Mouse (Mus musculus) adrenal gland, adult 2 months (tissue): ENCODE results near the gene Ankrd36. TPM values are rescaled to one million over a fixed set of nuclear protein-coding genes. Genes with fewer than 3 reads are reported as not detected.
"Not testable (repeated sequence)": the region's sequence is repeated elsewhere in the genome, so short reads cannot be mapped to it uniquely, and the experiment has no call there.

ENCODE experiments used
- DNase-seq: peaks from one replicate; pipeline ENCODE4 v3.0.0; 2021
- polyA plus RNA-seq: library from polyadenylated mRNA; depleted of rRNA; stranded (reverse); fragments of >200 nt; gene quantifications from 2 replicates; pipeline ENCODE4 v1.2.3, GENCODE M21; 2012
- total RNA-seq, 2 experiments: library from RNA; stranded (reverse); gene quantifications; 2 replicates each; pipeline ENCODE4 v1.2.3; 2021

Ankrd36 gene
- total and polyA plus RNA-seq, 3 experiments: not detected

GRCm38 (mm10) chr11:5545457-5545856 is 24.0 kb upstream of the Ankrd36 start:
- DNase-seq: peak; percentile 39

DNA sequence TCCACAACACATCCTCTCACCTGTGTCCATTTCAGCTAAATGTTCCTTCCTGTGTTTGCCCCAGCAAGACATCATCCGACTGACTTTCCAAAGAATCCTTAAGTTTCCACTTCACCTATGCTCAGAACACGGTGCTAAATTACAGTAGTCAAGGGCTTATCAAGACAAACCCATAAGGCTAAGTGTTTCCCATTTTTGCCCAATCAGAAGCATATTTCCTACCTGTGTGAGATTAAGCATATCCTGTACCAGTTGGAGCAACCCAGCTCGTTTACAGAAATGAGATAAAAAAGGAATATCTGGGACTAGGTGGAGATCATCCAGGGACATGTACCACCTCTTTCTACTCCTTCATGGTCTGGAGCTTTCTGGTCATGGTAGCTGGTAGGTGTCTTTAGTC is 22.8 kb upstream of the Ankrd36 start:
- DNase-seq: no peak

GRCm38 (mm10) chr11:5551430-5551829 is 18.1 kb upstream of the Ankrd36 start:
- peak; percentile 39 for DNase-seq

DNA sequence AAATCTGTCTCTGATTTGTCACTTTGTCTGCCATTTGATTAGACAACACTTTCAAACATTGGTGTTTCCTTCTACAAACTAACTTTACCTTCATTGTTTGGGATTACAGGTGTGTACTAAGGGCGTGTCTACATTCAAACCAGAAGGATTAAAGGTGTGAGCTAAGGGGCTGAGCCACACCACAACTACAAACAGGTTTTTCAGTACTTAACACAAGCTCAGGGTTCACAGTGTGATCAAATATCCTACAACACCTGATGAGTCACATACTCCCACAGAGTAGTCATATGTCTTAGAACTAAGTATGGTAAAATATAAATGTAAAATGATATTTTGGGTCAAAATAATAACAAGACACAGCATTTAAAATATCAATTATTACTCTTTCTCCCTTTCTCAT is 17.6 kb upstream of the Ankrd36 start:
- no peak for DNase-seq

DNA sequence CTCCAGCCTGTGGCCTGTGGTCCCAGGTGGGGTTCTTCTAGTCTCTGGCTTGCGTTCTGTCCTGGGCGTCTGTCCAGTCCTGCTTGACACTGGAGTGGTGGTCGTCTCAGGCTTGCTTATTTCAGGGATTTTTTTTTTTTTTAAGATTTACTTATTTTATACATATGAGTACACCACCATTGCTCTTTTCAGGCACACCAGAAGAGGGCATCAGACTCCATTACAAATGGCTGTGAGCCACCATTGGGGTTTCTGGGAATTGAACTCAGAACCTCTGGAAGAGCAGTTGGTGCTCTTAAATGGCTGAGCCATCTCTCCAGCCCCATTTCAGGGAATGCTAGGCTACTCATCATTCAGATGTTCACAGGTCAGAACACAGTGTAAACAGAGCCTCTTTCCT is 9.2 kb upstream of the Ankrd36 start:
- no peak for DNase-seq

DNA sequence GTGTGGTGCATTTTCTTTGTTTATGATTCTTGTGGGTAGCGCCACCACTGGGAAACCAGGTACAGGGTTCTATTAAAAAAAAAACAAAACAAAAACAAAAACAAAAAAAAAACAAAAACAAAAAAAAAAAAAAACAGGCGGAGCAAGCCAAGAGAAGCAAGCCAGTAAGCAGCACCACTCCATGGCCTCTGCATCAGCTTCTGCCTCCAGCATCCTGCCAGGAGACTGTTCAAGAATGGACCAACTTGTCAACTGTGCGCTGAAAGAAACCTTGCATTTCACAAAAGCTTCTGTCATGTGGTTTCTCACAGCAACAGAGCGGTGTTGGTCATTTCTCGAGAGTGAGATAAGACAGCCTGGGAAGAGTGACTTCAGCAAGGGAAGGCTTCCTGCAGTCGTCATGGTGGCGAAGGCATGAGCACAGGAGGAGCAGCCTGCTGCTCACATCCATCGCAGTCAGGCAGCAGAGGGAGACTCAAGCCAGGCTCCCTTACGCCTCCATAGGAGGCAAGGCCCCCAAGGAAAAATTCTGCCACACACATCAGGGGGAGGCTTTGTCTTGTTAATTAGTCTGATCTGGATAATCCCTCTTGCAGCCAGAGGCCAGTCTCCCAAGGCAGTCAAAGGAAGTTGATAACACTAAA is 6.7 kb upstream of the Ankrd36 start:
- DNase-seq: no peak

GRCm38 (mm10) chr11:5563898-5564297 is 5.6 kb upstream of the Ankrd36 start:
- no peak for DNase-seq

DNA sequence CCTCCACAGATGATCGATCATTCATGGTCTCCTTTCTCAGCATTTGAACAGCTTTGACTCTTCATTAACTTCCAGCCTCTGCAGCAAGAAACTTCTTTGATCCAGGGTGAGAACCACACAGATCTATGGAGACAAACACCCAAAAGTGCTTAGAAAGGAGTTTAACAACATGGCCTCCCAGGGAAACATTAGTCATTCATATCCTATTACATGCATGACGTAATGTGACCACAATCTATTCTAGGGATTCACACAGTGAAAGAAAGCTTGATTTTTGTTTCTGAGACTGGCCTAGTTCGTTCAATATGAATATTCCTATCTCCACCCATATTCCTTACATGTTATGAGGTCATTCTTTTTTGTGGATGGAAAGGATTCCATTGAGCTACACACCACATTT is 3.9 kb upstream of the Ankrd36 start:
- no peak for DNase-seq

DNA sequence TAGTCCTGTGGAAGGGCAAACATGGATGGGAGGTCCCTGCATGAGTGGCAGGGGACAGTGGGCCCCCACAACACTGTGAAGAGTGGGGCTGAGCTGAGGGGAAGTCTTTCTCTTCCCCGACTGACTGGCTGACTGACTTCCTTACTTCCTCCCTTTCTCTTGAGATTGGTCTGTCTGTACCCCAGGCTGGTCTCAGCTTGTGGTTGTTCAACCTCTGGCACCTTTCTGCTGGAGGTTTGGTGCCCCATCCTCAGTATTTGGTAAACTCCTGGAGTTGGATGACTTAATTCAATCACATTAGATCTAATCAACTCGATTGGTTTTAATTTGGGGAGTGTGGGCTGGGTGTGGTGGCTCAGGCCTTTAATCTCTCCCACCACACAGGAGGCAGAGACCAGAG is 3.0 kb upstream of the Ankrd36 start:
- no peak for DNase-seq

DNA sequence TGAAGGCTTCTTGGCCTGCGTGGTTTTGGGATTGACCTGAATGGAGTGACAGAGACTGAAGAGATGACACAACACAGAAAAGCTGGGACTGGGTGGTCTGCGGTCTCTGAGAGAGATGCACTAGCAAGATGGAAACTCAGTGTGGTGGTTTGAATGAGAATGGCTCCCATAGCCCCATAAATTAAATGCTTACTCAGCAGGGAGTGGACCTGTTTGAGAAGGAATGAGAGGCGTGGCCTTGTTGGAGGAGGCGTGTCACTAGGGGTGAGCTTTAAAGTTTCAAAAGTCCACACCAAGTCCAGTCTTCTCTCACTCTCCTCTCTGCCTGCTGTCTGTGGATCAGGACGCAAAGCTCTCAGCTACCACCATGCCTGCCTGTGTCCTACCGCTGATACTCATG is 1.8 kb upstream of the Ankrd36 start:
- DNase-seq: no peak

- no peak for DNase-seq
Observed at GRCm38 (mm10) chr11:5568082-5568481, 1.4 kb upstream of the Ankrd36 start.

DNA sequence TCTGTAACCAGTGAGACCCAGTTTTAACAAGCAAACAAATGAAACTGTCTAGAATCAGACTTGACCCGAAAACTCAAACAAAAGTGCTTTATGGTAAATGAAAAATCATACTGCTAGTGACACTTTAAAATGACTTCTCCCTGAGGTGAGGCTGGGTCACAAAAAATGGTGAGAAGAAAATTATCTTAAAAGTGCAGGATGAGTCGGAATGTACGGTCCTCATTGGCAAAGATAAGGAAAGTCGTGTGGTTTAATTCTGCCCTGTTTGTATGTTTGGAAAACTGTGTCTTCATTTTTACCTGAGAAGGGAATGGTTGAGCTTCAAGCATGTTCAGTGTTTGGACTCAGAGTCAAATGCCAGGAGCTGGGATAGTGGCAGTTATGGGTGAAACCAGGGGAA is 2.4 kb downstream of the Ankrd36 start:
- DNase-seq: no peak

- DNase-seq: no peak
Observed at GRCm38 (mm10) chr11:5573821-5574220, 4.3 kb downstream of the Ankrd36 start.

GRCm38 (mm10) chr11:5575046-5575445 is 5.6 kb downstream of the Ankrd36 start:
- no peak for DNase-seq

GRCm38 (mm10) chr11:5592336-5592735 is 22.9 kb downstream of the Ankrd36 start:
- peak; percentile 75 for DNase-seq

- no peak for DNase-seq
Observed at GRCm38 (mm10) chr11:5595381-5595791, 25.9 kb downstream of the Ankrd36 start.

DNA sequence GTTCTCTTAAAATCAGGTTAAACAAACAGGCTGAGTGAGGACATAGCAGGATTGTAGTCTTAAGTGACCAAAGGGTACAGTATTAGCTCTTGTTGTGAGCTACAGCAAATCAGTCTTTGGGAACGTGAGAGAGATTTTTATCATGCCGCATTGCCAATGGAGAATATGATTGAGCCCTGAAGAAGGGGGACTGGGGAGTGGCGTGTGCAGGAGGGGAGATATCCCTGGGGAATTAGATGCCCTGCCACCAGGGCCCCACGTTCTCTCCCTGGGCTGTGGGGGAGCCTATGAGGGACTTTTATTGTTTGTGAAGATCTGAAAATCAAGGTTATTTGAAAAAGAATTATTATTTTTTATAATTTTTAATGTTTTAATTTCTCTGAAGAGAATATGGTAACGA is 26.3 kb downstream of the Ankrd36 start:
- no peak for DNase-seq

GRCm38 (mm10) chr11:5596756-5597155 is 27.3 kb downstream of the Ankrd36 start:
- no peak for DNase-seq

GRCm38 (mm10) chr11:5605421-5605820 is 35.9 kb downstream of the Ankrd36 start:
- no peak for DNase-seq

- not testable (repeated sequence) for DNase-seq
Observed at GRCm38 (mm10) chr11:5611918-5612317, 42.4 kb downstream of the Ankrd36 start.

DNA sequence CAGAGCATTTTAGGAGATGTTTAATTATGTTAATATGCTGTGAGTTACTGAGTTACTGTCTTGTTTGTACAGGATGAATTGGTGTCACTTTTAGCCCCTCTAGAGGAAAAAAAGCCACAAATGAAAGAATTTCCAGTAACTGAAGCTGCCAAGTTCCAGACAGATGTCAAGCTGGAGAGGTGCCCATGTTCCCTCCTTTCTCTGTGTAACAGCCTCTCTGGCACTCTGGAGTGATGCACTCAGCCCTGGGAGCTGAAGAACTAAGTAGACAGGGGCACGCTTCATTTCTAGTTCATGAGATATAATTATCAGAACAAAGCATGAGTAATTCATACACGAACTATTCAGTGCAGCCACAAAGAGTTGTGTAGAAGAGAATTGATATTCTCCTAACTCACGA is 45.0 kb downstream of the Ankrd36 start:
- no peak for DNase-seq

DNA sequence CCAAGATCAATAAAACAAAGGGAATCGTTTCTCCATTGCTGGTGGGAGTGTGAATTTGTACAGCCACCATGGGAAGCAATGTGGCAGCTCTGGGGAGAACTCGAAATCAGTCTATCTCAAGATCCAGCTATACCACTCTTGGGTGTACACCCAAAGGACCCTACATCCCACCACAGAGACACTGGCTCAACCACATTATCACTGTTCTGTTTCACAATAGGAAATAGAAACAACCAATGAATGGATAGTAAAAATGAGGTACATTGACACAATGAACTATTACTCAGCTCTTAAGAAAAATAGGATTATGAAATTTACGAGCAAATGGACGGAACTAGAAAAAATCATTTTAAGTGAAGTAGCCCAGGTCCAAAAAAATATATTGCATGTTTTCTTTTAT is 55.6 kb downstream of the Ankrd36 start:
- DNase-seq: no peak

DNA sequence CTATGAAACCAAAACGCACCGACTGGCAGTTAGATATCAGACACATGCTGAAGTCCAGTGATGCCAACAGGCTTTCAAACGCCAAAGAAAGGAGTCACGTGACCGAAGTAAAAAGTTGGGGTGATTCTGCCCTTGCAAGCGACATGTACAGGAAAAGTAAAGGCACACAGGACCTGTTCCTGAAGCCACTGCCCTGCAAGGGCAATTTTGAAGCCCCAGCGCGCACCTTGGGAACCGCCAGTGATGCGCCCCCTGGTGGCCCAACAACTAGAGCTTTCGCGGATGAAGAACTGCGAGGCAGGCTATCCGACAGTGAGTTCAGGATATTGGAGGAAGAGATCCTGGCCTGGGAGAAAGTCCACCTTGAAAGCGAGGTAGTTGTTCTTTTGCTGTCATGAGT is 59.5 kb downstream of the Ankrd36 start:
- peak; percentile 76 for DNase-seq

DNA sequence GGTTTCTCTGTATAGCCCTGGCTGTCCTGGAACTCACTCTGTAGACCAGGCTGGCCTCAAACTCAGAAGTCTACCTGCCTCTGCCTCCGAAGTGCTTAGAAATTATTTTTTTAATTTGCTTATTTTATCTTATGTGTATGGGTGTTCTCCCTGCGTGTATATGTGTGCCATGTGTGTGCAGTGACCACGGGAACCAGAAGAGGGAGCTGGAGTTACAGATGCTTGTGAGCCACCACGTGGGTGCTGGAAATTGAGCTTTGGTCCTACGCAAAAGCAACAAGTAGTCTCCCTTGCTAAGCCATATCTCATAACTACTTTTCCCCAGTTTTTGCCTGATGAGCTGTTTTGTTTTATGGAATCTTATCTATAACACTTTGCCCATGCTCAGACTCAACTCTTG is 73.6 kb downstream of the Ankrd36 start:
- no peak for DNase-seq

DNA sequence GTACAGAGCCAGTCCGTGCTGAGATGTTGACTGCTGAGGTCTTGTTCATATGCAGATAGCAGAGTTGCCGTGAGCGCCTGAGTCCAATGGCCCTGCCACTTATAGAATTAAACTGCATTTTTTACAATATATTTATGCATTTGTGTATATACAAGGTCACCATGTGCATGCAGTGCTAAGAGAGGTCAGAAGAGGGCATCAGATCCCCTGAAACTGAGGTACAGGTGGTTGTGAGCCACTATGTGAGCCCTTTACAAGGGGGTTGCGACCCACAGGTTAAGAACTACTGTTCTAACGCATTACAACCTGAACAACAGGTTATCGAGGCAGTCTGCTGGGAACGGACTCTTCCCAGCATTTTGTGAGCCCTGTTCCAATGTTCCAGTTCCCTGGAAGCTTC is 80.8 kb downstream of the Ankrd36 start:
- DNase-seq: no peak
